Mouse (Mus musculus): ENCODE data around the gene Crtc1.

Crtc1 gene

GRCm38 (mm10) chr8:70439055-70439847, at the start of gene Crtc1:
Crtc1 (minus strand) TSS chr8:70439579.
- peak; percentile 99 for DNase-seq (ENCODE audit: low spot score)

- no peak for DNase-seq (ENCODE audit: low spot score)
Measured at GRCm38 (mm10) chr8:70488931-70489470, 49.6 kb upstream of the Crtc1 start.

GRCm38 (mm10) chr8:70487993-70488796, 48.8 kb upstream of the Crtc1 start:
- DNase-seq (ENCODE audit: low spot score), result peak; percentile 67

GRCm38 (mm10) chr8:70486941-70487520, 47.7 kb upstream of the Crtc1 start, which contains the start of gene Tmem59l:
Tmem59l (minus strand) TSS chr8:70487358.
- no peak for DNase-seq (ENCODE audit: low spot score)

GRCm38 (mm10) chr8:70486191-70486681, 46.9 kb upstream of the Crtc1 start:
- DNase-seq (ENCODE audit: low spot score), result no peak

- no peak for DNase-seq (ENCODE audit: low spot score)
Measured at GRCm38 (mm10) chr8:70482943-70483342, 43.6 kb upstream of the Crtc1 start.

GRCm38 (mm10) chr8:70481908-70482307, 42.5 kb upstream of the Crtc1 start:
- no peak for DNase-seq (ENCODE audit: low spot score)

GRCm38 (mm10) chr8:70477269-70477982, 38.0 kb upstream of the Crtc1 start:
- DNase-seq (ENCODE audit: low spot score), result peak; percentile 80

- peak; percentile 97 for DNase-seq (ENCODE audit: low spot score)
Measured at GRCm38 (mm10) chr8:70476333-70477268, 37.2 kb upstream of the Crtc1 start, which contains the start of gene Klhl26. Klhl26 (minus strand) TSS chr8:70476968.

- no peak for DNase-seq (ENCODE audit: low spot score)
Measured at GRCm38 (mm10) chr8:70471856-70472255, 32.5 kb upstream of the Crtc1 start.

GRCm38 (mm10) chr8:70469938-70470337, 30.6 kb upstream of the Crtc1 start:
- no peak for DNase-seq (ENCODE audit: low spot score)

- no peak for DNase-seq (ENCODE audit: low spot score)
Measured at GRCm38 (mm10) chr8:70469295-70469916, 30.0 kb upstream of the Crtc1 start.

- no peak for DNase-seq (ENCODE audit: low spot score)
Measured at GRCm38 (mm10) chr8:70468733-70469132, 29.4 kb upstream of the Crtc1 start.

- DNase-seq (ENCODE audit: low spot score), result no peak
Measured at GRCm38 (mm10) chr8:70467907-70468306, 28.5 kb upstream of the Crtc1 start.

GRCm38 (mm10) chr8:70467229-70467725, 27.9 kb upstream of the Crtc1 start:
- DNase-seq (ENCODE audit: low spot score), result no peak

GRCm38 (mm10) chr8:70466771-70467170, 27.4 kb upstream of the Crtc1 start:
- DNase-seq (ENCODE audit: low spot score), result no peak

- DNase-seq (ENCODE audit: low spot score), result no peak
Measured at GRCm38 (mm10) chr8:70466305-70466704, 26.9 kb upstream of the Crtc1 start.

- DNase-seq (ENCODE audit: low spot score), result no peak
Measured at GRCm38 (mm10) chr8:70465701-70466100, 26.3 kb upstream of the Crtc1 start.

- no peak for DNase-seq (ENCODE audit: low spot score)
Measured at GRCm38 (mm10) chr8:70464162-70464561, 24.8 kb upstream of the Crtc1 start.

GRCm38 (mm10) chr8:70463306-70463705, 23.9 kb upstream of the Crtc1 start:
- no peak for DNase-seq (ENCODE audit: low spot score)

Measured in MN1 (cell line).